Mouse (Mus musculus): ENCODE data around the gene Apba1. TPM values are rescaled to one million over a fixed set of nuclear protein-coding genes. Genes with fewer than 3 reads are reported as not detected.

Gene Apba1
- polyA plus RNA-seq, 1 experiment from 2014 or later: 0.46 TPM

DNA sequence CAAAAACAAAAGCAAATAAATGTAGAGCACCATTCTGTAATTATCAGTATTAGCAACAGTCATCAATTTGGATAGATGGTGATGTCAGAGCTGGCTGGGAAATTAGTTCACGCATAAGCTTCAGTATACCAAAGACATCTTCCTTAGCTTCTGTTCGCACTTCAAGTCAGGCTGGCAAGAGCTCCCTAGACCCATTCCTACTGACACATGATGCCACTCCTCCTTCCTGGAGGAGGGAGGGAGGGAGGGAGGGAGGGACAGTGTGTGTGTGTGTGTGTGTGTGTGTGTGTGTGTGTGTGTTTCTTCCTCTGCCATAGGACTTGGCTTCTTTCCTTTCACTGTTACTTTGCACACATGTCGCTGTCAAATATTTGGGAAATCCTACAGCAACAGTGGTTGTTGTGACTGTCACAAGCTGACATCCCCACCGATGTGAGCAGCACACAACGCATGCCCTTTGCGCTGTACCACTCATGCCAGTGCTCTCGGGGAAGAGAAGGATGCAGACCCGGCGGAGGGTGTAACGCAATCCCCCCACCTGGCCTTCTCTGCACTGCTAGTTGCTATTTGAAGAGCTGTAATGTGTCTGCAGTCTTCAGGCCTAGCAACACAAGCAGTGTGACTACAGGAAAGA is 237.2 kb downstream of the Apba1 start:
- no peak for ATAC-seq (ENCODE audit: insufficient number of reproducible peaks, insufficient read depth, low FRiP score, low read depth)
- peaks cover 14% of the 10 kb centered on the region; the same call in 1 of the 2 replicates for H3K36me3 ChIP-seq (ENCODE audit: control insufficient read depth, insufficient read depth, low read length)
- H3K9me3 ChIP-seq (ENCODE audit: control insufficient read depth, low read length): no peaks in the 10 kb centered on the region
- 69% methylated on average over 10 of the region's 10 CpGs for WGBS
- peaks cover 6 to 20% of the 10 kb centered on the region in 2 experiments for H3K4me1 ChIP-seq (ENCODE audit: control insufficient read depth in 2 of 2, insufficient read depth in 2 of 2, low read length in 2 of 2)
- H3K9ac ChIP-seq (ENCODE audit: low read length): no peak overlapping the region
- H3K4me2 ChIP-seq (ENCODE audit: low read length): no peak overlapping the region
- H3K27ac ChIP-seq (replicated peaks in 1 of 2; ENCODE audit: control insufficient read depth in 1 of 2, insufficient read depth in 1 of 2, low read depth in 2 of 2, low read length in 2 of 2): peak overlapping the region in 1 of 2 experiments; percentile 41; a peak in 1 of 4 replicates
- H3K4me3 ChIP-seq (ENCODE audit: control insufficient read depth in 1 of 2, insufficient read depth in 1 of 2, low read depth in 1 of 2, low read length in 2 of 2): no peak overlapping the region
- H3K27me3 ChIP-seq (ENCODE audit: control insufficient read depth, insufficient read depth, low read length): no peaks in the 10 kb centered on the region

Other genes with a start within 250 kb of the Apba1 start
- gene 1700028P14Rik, start 106.1 kb upstream of the Apba1 start, polyA plus RNA-seq (2014; fragmentation: Nextera tagmentation; extraction: Ambion mirVana): not detected in 2 replicates
- gene Ptar1, start 71.5 kb upstream of the Apba1 start, polyA plus RNA-seq (2014; fragmentation: Nextera tagmentation; extraction: Ambion mirVana): 6.7 and 7.7 TPM in 2 replicates

All from heart, embryonic 14.5 days (tissue).